Mouse (Mus musculus) Patski (cell line): ENCODE measurements around the gene Slc6a6. TPM values are rescaled to one million over a fixed set of nuclear protein-coding genes. Genes with fewer than 3 reads are reported as not detected.

Source experiments
- ATAC-seq: fragments of 100-300 bp; one replicate; pipeline ENCODE4 v1.8.0; 2021
- CTCF ChIA-PET: fragments of 350-600 bp; sonication (Branson Sonifier 250); formaldehyde crosslinking; loops from one replicate; lab custom pipeline; 2022; ENCODE audit warnings: inconsistent platforms; lab: Charles Lee
- POLR2A ChIA-PET: fragments of 350-600 bp; sonication (Branson Sonifier 250); formaldehyde crosslinking; loops from one replicate; lab custom pipeline; 2022; ENCODE audit warnings: antibody characterized with exemption, inconsistent platforms; lab: Charles Lee
- DNase-seq: peaks from one replicate; pipeline ENCODE4 v3.0.0-alpha.2; 2011; ENCODE audit warnings: low read depth, low spot score
- H3K27me3 ChIP-seq: fragments of 371-371 bp; one replicate; pipeline ENCODE4 v1.5.1; 2021
- CTCF ChIP-seq: fragments of 100-300 bp; IDR thresholded peaks from one replicate; pipeline ENCODE4 v1.5.1; 2021
- in situ Hi-C: fragments of 300-500 bp; cut with MboI; formaldehyde crosslinking; loops from 3 replicates; pipeline ENCODE4 v1.11.1; 2018; ENCODE audit warnings: low pct_unique_long_range_greater_than_20kb, mixed read lengths
- polyA plus RNA-seq: library from polyadenylated mRNA; unstranded; gene quantifications from one replicate; pipeline ENCODE4 v1.2.3, GENCODE M21; 2021

Slc6a6 gene
- polyA plus RNA-seq, 1 experiment from 2014 or later, result 497 TPM

- DNase-seq (no peak), ATAC-seq (no peak)
- ChIA-PET POLR2A (interaction anchor here (0.7 to 1.6 kb wide), 3 partner anchors 7 to 1088 kb away, joined by 3 to 4 read pairs (median 3); partner anchors contain the start of gene Slc6a6), CTCF (interaction anchor here (0.8 to 1.5 kb wide), 3 partner anchors 26 to 117 kb away, joined by 3 to 5 read pairs (median 3); no protein-coding TSS in a partner anchor)
- no peak for TF ChIP-seq CTCF
- H3K27me3 ChIP-seq, result no peaks in the 10 kb centered on the region
- in situ Hi-C loops, result no loop called here
These were observed 9.5 kb downstream of the Slc6a6 start for GRCm38 (mm10) chr6:91693301-91693886.

- no peaks in the 10 kb centered on the region for H3K27me3 ChIP-seq
- peak; percentile 29 for ATAC-seq
- POLR2A ChIA-PET, result interaction anchor here (1.2 to 2.2 kb wide), 4 partner anchors 8 to 46 kb away, joined by 3 to 5 read pairs (median 3); no protein-coding TSS in a partner anchor
- CTCF ChIA-PET, result interaction anchor here (0.9 to 1.5 kb wide), 3 partner anchors 25 to 46 kb away, joined by 3 read pairs; no protein-coding TSS in a partner anchor
- TF ChIP-seq CTCF, result no peak
- no peak for DNase-seq
- in situ Hi-C loops, result no loop called here
These were observed 10.8 kb downstream of the Slc6a6 start for GRCm38 (mm10) chr6:91694610-91695009.

- no peaks in the 10 kb centered on the region for H3K27me3 ChIP-seq
- no peak for ATAC-seq
- DNase-seq, result no peak
- CTCF ChIA-PET, result no interaction called here
- no peak for TF ChIP-seq CTCF
- in situ Hi-C loops, result no loop called here
- POLR2A ChIA-PET, result interaction anchor here (0.8 to 1.4 kb wide), 3 partner anchors 10 to 20 kb away, joined by 3 to 4 read pairs (median 3); no protein-coding TSS in a partner anchor
These were observed 15.0 kb downstream of the Slc6a6 start for GRCm38 (mm10) chr6:91698831-91699230.

- H3K27me3 ChIP-seq, result no peaks in the 10 kb centered on the region
- POLR2A ChIA-PET, result interaction anchor here (0.5 to 1.7 kb wide), 6 partner anchors 9 to 30 kb away, joined by 3 to 7 read pairs (median 4); no protein-coding TSS in a partner anchor
- DNase-seq (no peak), ATAC-seq (no peak)
- CTCF ChIA-PET, result interaction anchor here (0.8 to 2.3 kb wide), 4 partner anchors 31 to 172 kb away, joined by 4 to 7 read pairs (median 4); no protein-coding TSS in a partner anchor
- TF ChIP-seq CTCF, result no peak
- in situ Hi-C loops, result no loop called here
These were observed 15.8 kb downstream of the Slc6a6 start for GRCm38 (mm10) chr6:91699482-91700200.

GRCm38 (mm10) chr6:91700823-91701621, 17.2 kb downstream of the Slc6a6 start:
- ChIA-PET CTCF (interaction anchor here (1.0 to 2.3 kb wide), 2 partner anchors 17 to 173 kb away, joined by 3 to 7 read pairs; partner anchors contain the start of gene Slc6a6), POLR2A (interaction anchor here (1.0 to 1.7 kb wide), 3 partner anchors 15 to 175 kb away, joined by 3 to 7 read pairs (median 4); no protein-coding TSS in a partner anchor)
- in situ Hi-C loops, result no loop called here
- ATAC-seq, result peak; percentile 81
- H3K27me3 ChIP-seq, result no peaks in the 10 kb centered on the region
- DNase-seq, result peak; percentile 79
- no peak for TF ChIP-seq CTCF

GRCm38 (mm10) chr6:91703459-91703858, 19.6 kb downstream of the Slc6a6 start:
- ChIA-PET POLR2A (interaction anchor here (0.5 to 0.7 kb wide), 2 partner anchors 81 to 127 kb away, joined by 3 to 4 read pairs; no protein-coding TSS in a partner anchor), CTCF (interaction anchor here (1.3 kb wide), 1 partner anchor 15 kb away, joined by 3 read pairs; no protein-coding TSS in a partner anchor)
- in situ Hi-C loops, result no loop called here
- DNase-seq (no peak), ATAC-seq (no peak)
- TF ChIP-seq CTCF, result no peak
- H3K27me3 ChIP-seq, result no peaks in the 10 kb centered on the region

- ATAC-seq (no peak), DNase-seq (no peak)
- no peaks in the 10 kb centered on the region for H3K27me3 ChIP-seq
- TF ChIP-seq CTCF, result no peak
- POLR2A ChIA-PET, result interaction anchor here (1.0 kb wide), 1 partner anchor 27 kb away, joined by 3 read pairs; no protein-coding TSS in a partner anchor
- CTCF ChIA-PET, result interaction anchor here (1.3 kb wide), 1 partner anchor 14 kb away, joined by 3 read pairs; no protein-coding TSS in a partner anchor
- in situ Hi-C loops, result no loop called here
These were observed 20.6 kb downstream of the Slc6a6 start for GRCm38 (mm10) chr6:91704446-91704845.

GRCm38 (mm10) chr6:91705651-91706050, 21.8 kb downstream of the Slc6a6 start:
- ATAC-seq (no peak), DNase-seq (no peak)
- in situ Hi-C loops, result no loop called here
- ChIA-PET POLR2A (interaction anchor here (0.7 to 1.0 kb wide), 2 partner anchors 26 to 53 kb away, joined by 3 read pairs; no protein-coding TSS in a partner anchor), CTCF (no interaction called here)
- no peaks in the 10 kb centered on the region for H3K27me3 ChIP-seq
- no peak for TF ChIP-seq CTCF

GRCm38 (mm10) chr6:91706072-91706776, 22.4 kb downstream of the Slc6a6 start:
- DNase-seq (no peak), ATAC-seq (no peak)
- H3K27me3 ChIP-seq, result no peaks in the 10 kb centered on the region
- TF ChIP-seq CTCF, result no peak
- CTCF ChIA-PET, result no interaction called here
- in situ Hi-C loops, result no loop called here
- POLR2A ChIA-PET, result interaction anchor here (0.7 kb wide), 1 partner anchor 53 kb away, joined by 3 read pairs; no protein-coding TSS in a partner anchor
